Mouse (Mus musculus) brown adipose tissue, adult 24 weeks (tissue): ENCODE results near the gene Pcnx. TPM values are rescaled to one million over a fixed set of nuclear protein-coding genes. Genes with fewer than 3 reads are reported as not detected.

Experiments
- H3K27ac ChIP-seq: fragments of 200-500 bp; replicated peaks from 2 replicates; pipeline ENCODE4 v1.5.1; 2012; ENCODE audit warnings: low read depth, mild to moderate bottlenecking, low read length
- H3K4me1 ChIP-seq: fragments of 200-500 bp; 2 replicates; pipeline ENCODE4 v1.6.1; 2012; ENCODE audit warnings: low read length, mixed read lengths; ENCODE audit not compliant: control insufficient read depth, insufficient read depth, insufficient read length
- H3K4me3 ChIP-seq: fragments of 200-500 bp; 2 replicates; pipeline ENCODE4 v1.5.1; 2012; ENCODE audit warnings: low read depth, mild to moderate bottlenecking, low read length, moderate library complexity; ENCODE audit not compliant: insufficient read depth
- polyA plus RNA-seq: library from polyadenylated mRNA; stranded (reverse); fragments of >200 nt; gene quantifications from 2 replicates; pipeline ENCODE4 v1.2.4, GENCODE M21; 2012; ENCODE audit not compliant: missing spikeins, insufficient read depth, insufficient read length

Gene Pcnx
- polyA plus RNA-seq, 1 experiment, result 21.4 TPM

DNA sequence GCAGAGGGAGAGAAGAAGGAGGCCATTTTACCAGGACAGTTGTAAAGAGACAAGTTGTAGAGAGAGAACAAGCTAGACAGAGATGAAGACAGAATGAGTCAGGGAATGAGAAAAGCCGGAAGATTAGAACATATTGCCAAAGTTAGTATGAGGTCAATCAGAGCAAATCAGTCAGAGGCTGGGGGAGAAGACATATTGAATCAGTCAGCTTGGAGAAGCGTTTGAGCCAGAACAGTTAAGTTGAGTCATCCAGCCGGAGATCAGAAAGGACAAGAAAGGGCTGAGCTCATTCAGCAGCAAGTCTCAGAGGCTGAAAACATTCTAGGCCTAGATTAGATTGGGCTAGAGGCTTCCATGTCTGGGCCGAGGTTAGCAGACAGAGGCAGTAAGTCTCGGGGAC is 18.8 kb upstream of the Pcnx start:
- Histone ChIP-seq H3K4me3 (no peak overlapping the region), H3K27ac (no peak overlapping the region), H3K4me1 (0 out of 2 replicates have a peak, but pooled peaks cover 3% of the 10 kb centered on the region)

DNA sequence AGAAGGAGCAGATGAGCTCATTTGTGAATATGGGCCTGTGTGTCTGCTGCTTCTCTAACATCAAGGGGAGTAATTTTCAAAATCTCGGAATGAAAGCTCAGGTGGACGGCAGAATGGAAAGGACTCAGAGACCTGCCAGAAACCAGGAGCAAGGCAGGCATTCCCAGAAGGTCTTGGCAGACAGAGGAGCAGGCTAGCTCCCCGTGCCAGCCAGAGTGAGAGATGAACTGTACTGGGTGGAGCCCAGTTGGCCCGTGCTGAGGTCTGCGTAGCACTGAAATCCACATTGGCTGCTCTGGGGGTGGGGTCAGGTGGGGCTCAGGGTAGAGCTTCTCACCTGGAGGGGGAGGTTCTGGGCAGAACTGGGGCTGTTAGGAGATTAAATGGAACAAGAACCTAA is 16.3 kb upstream of the Pcnx start:
- Histone ChIP-seq H3K27ac (no peak overlapping the region), H3K4me3 (no peak overlapping the region), H3K4me1 (0 out of 2 replicates have a peak, but pooled peaks cover 3% of the 10 kb centered on the region)

DNA sequence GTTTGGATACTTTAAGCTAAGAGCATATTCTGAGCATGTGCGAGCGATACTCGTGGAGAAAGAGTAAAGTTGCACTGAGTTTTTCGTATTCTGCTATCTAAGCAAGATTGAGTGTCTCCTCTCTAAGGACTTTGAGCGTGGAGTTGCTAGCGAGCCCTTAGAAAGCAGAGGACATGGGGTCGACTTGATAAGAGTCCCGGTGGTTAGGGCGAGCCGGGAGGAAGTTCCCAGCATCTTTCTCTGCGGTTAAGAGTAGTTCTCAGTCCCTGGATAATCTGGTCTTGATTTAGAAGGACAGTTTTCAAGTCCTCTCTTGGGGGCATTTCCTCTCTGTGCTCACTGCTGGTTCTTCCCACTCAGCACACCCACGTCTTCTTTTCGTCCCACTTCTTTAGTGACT is 15.3 kb upstream of the Pcnx start:
- H3K4me1 ChIP-seq, result 0 out of 2 replicates have a peak, but pooled peaks cover 3% of the 10 kb centered on the region
- no peak overlapping the region for H3K27ac ChIP-seq
- peak overlapping the region; percentile 15 for H3K4me3 ChIP-seq

DNA sequence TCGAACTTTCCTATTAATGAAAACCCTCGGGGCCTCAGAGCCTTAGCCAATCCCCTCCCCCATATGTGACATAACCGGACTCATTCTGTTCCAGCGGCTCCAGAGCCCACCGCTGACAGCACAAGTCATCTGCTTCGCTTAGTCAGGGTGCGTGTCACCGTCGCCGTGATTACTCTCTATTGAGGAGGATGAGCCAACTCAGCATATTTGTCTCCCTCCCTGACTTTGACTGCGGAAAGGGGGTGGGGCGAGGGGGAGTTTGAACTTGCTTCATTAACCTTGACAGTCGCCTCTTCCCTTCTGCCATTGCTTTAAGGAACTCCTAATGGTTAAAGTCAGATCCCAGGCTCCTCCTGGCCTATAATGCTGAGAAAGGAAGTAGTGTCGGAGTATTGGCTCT is 14.8 kb upstream of the Pcnx start:
- H3K4me3 ChIP-seq, result peak overlapping the region; percentile 15
- no peak overlapping the region for H3K27ac ChIP-seq
- 0 out of 2 replicates have a peak, but pooled peaks cover 3% of the 10 kb centered on the region for H3K4me1 ChIP-seq

DNA sequence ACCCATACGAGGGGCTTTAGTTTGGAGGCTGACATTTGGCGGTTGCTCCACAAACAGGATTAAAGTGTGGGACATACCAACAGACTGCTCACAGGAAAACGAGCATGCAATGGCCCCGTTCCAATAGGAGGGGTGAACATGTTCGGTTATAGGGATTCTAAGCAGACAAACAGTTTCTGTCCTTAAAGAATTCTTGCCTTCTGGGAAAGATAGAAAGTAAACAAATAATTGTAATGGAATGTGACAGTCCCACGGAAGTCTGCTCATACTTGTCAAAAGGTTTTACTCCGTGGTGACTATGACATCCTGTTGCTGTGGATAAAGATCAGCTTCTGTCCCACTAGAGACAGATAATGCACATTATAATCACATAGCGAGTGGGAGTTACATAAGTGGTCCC is 10.2 kb upstream of the Pcnx start:
- no peak overlapping the region for H3K27ac ChIP-seq
- no peak overlapping the region for H3K4me3 ChIP-seq
- no peaks in the 10 kb centered on the region for H3K4me1 ChIP-seq

DNA sequence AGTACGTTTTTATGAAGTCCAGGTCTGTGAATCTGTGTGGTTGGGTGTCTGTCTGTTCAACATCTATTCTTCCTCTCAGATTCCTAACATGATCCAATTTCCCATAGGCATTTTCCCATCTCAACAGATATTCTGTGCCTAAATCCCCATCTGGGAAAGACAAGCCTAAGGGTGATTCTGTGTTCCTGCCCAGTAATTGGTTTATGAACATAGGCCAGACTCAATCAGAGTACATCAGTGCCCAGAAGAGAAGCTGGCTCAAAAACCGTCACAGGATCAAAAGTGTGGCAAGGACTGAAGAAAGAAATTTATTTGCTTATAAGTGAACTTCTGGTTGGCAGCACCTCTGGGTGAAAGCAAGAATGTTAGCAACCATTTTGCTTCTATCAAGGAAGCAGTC is 7.3 kb upstream of the Pcnx start:
- Histone ChIP-seq H3K4me1 (no peaks in the 10 kb centered on the region), H3K4me3 (no peak overlapping the region), H3K27ac (no peak overlapping the region)

DNA sequence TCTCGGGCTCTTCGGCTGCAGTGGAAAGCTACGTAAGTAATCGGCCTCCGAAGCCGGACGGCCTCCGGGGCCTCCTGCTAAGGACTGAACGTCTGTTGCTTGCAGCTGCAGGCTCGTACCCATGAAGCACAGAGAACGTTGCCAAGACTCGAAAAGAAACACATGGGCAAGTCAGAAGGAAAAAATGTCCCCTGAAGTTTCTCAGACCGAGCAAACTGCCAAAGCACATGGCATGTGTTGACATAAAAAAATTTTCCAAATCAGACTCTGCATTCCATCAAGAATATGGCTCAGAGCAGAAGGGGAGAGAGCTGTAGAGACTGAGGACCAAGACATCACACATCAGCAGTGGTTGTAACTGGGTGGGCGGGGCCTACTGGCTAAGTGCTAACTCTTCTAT is 6.8 kb upstream of the Pcnx start:
- peaks cover 2% of the 10 kb centered on the region; the same call in 1 of the 2 replicates for H3K4me1 ChIP-seq
- no peak overlapping the region for H3K27ac ChIP-seq
- no peak overlapping the region for H3K4me3 ChIP-seq

DNA sequence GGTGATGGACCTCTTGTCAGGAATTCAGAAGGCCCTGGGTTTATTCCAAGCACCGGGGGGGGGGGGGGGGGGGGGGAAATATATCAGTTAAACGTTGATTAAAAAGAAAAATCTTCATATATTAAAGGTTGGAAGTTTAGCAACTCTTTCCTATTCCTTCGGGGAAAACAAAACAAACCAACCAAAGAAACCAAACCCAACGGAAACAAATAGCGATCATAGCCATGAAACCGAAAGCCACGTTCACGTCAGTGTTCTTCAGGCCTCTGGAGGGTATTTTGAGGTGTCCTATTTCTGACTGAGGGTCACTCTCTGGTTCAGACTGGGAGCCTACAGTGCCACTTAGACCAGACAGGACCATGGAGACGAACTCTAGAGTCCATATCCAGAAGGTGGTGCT is 6.3 kb upstream of the Pcnx start:
- peaks cover 4% of the 10 kb centered on the region; the same call in 1 of the 2 replicates for H3K4me1 ChIP-seq
- no peak overlapping the region for H3K27ac ChIP-seq
- H3K4me3 ChIP-seq, result no peak overlapping the region

DNA sequence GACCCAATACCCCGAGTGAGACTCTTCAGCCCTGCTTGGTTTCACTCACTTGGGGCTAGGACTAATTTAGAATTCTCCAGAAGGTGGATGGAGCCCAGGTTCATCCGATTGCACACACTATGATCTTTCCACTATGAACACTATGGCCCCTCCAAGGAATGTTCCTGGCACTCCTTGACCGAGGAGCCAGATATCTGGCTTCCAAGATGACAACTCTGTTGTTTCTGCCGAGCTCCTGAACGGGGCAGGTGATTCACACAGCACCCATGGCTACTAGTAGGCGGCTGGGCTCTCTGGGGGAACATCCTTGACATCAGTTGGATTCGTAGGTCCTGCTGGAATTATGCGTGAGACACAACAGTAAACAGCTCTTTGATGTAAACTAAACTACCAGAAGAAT is 4.8 kb upstream of the Pcnx start:
- Histone ChIP-seq H3K4me1 (peaks cover 4% of the 10 kb centered on the region; the same call in 1 of the 2 replicates), H3K4me3 (no peak overlapping the region), H3K27ac (no peak overlapping the region)

DNA sequence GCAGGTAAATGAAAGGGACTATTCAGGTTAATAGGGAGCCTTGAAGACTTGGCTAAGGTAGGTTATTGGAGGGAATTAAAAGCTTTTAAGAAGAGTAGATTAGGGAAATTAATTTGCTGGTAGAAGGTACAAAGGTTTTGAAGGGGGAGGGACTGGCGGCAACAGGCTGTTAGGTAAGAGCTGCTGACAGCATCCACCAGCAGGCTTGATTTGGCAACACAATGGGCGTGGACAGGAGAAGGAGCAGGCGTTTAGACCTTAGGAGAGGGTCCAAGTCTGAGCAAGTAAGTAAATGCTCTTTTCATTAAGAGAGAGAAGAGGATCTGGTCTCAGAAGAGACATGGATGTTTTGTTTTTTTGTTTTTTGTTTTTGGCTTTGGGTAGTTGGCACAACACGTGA is 3.1 kb upstream of the Pcnx start:
- Histone ChIP-seq H3K27ac (no peak overlapping the region), H3K4me1 (peaks cover 5% of the 10 kb centered on the region), H3K4me3 (no peak overlapping the region)

DNA sequence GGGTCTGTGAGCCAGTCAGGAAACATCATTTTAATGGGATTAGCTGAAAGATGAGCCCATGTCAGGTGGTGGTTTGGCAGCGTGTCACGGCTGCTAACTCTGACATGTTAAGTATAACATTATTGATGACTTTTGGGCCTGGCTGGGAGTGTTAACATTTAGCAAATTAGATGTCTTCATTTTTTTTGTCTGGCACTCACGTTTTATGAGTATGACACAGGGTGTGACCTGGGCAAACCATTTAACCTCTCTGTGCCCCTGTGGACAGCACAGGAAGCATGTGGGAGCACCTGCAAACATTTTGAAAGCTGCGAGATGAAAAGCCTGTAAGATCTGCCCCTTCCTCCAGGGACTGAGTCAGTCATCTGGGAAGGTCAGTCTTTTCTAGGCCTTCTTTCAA is 2.6 kb upstream of the Pcnx start:
- Histone ChIP-seq H3K27ac (no peak overlapping the region), H3K4me1 (peaks cover 10% of the 10 kb centered on the region), H3K4me3 (no peak overlapping the region)

DNA sequence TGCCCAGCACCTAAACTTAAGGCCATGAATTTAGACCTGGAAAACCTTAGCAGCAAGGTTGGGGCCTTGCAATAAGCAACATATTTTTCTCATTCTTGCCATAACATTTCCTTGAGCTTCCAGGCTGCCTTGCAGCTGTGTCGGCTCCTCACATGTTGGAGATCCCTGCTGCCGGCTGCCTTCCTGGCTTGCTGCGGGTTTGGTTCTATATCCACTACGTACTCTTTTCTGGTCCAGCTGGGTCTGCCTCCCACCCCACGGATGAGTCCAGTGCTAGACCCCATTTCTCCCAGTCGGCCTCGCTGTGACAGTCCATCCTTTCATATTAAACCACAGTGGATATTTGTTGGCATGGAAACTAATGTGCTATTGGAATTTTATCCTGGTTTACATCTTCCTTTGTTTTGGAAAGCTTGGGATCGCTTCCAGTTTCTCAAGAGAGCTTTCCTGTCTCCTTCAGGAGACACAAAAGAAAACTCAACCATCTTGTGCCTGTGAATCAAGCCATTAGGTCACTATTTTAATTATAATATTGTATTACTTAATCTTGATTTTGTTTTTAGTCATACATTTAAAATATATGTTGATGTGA is 1.7 kb upstream of the Pcnx start:
- Histone ChIP-seq H3K4me3 (no peak overlapping the region), H3K4me1 (peaks cover 15% of the 10 kb centered on the region), H3K27ac (no peak overlapping the region)

DNA sequence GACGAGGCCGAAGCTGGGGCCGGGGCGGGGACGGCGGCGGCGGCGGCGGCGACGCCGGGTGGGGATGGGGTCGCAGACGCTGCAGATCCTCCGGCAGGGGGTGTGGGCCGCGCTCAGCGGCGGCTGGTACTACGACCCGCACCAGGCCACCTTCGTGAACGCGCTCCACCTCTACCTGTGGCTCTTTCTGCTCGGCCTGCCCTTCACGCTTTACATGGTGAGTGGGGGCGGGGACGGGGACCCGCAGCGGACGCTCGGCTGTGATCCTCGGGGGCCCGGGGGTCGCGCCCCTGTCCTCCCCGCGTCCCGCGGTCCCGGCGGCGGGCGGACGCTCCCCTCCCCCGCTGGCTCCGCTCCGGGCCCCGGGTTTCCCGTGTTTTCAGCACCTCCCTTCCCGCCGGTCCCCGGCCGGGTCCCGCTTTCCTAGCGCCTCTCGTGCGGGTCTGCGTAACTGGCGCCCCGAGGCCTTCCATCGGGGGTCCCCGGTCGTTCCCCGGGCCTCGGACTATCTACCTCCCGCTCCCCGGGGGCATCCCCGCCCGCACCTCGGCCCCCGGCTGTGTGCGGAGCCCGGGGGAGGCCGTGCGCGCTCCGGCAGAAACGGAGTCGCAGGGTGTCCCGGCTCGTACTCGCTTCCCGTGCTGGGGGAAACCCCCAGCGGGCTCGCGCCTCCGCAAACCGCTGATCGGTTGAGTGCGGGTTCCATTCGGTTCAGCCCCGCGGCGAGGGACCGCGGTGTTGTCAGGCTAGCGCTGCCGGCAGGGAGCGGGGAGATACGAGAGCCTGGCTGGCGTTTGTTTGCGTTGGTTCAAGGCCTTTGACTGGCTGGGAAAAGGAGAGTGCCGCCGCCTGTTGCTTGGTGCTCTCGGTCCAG is 722 bp downstream of the Pcnx start:
- Histone ChIP-seq H3K4me1 (peaks cover 20% of the 10 kb centered on the region), H3K4me3 (peak overlapping the region; percentile 75), H3K27ac (peak overlapping the region; percentile 61)

DNA sequence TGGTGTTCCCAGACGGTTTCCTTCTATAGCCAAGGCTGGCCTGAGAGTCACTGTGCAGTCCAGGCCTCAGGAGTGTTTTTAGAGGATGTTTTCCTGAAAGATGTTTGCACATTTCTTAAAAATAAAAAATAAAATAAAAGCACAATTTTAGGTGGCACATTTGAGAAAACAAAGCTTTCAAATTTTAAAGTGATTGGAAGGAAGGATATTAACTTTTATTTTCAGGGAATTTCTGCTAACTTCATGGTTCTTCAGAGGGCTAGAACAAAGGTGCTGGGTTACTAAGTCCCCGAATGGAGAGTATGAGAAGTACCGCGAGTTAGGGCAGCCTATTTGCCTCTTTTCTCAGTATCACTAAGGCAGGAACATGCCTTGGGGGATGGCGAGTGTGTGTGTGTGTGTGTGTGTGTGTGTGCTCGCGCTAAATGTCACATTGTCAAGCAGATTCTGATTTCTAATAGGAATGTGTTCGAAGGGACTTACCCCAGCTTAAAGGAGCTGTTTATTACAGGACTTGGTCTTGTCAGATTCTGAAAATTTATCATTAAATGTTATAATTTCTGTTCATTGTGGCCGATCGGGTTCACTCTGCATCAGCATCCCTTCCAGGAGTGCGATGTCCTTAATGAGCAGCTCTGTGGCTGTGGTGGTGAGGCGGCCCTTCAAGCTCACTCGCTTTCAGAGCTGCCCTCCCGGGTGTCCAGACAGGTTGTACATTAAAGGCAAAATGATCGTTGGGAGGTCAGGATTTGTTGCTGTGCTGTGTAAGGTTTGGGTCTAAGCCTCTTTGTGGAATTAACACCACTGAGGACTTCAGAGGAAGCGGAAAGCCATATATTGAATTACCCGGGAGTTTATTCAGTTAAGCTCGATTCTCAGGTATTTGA is 1.6 kb downstream of the Pcnx start:
- Histone ChIP-seq H3K4me3 (peak overlapping the region; percentile 75), H3K4me1 (peaks cover 20% of the 10 kb centered on the region), H3K27ac (peak overlapping the region; percentile 28; the same call in 1 of the 2 replicates)

DNA sequence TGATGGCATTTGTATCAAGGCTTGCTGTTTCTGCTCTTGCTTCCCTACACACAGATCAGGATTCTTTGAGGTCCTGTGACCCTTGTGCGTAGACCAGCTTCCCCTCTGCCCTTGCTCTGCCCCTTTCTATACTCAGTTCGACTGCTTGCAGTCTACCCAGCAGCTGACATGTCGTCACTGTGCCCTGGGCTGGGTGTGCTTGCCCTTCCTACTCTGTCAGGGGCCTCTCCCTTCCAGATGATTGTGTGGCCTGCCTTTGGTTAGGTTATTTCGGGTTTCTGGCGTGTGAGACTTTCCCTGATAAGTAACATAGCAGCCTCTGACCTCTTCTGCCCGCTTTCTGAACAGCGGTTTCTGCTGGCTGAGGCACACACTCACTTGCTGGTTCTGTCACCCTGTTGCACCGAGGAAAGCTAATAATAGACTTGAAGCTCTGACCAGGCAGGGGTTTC is 2.6 kb downstream of the Pcnx start:
- Histone ChIP-seq H3K4me3 (peak overlapping the region; percentile 46), H3K4me1 (peaks cover 20% of the 10 kb centered on the region), H3K27ac (0 out of 2 replicates have a peak overlapping the region, but pooled peaks have one; percentile 23)
